Mouse (Mus musculus): ENCODE results near the gene Vmn1r85.

DNA sequence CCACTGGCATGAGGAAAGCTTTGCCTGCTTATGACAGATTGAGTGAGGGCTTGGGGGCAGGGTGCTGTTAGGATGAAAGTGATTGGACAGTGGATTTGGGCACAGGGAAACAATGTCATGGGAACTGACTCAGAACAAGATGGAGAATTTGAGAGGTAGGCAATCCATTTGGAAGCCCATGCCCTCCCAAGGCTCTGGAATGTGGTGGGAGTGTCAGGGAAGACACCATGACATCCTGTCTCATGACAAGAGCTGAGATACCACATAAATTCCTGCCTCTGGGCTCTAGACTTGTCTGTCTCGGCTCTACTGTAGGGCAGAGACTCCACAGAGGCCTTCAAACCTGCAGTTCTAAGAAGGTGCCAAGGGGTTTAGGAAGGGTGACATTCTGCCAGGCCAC is 53.7 kb downstream of the Vmn1r85 start:
- TF ChIP-seq POLR2A (IDR thresholded peaks at IDR 0.05; ENCODE audit: low read depth, low read length) (no peak), CTCF (conservative IDR thresholded peaks at IDR 0.05; ENCODE audit: insufficient read depth, insufficient read length, low read depth, low read length) (no peak)

Data from kidney, adult 2 months (tissue).